Mouse (Mus musculus) stomach, embryonic 16.5 days (tissue): ENCODE data around the gene Syt16. TPM values are rescaled to one million over a fixed set of nuclear protein-coding genes. Genes with fewer than 3 reads are reported as not detected.

Source experiments
- ATAC-seq: fragments of 200-750 bp; cut with Nextera tagmentation; 2 replicates; pipeline ENCODE4 v1.8.0; 2017; ENCODE audit warnings: moderate number of reproducible peaks, moderate TSS enrichment; ENCODE audit not compliant: insufficient read depth, low FRiP score
- H3K27ac ChIP-seq: fragments of 300-500 bp; sonication (generic); 2 replicates; pipeline ENCODE4 v1.5.1; 2014; ENCODE audit warnings: low read length
- H3K27me3 ChIP-seq: fragments of 300-500 bp; sonication (generic); 2 replicates; pipeline ENCODE4 v1.6.1; 2014; ENCODE audit warnings: low read length, control low read depth, mixed read lengths; ENCODE audit not compliant: control insufficient read depth, insufficient read depth
- H3K36me3 ChIP-seq: fragments of 300-500 bp; sonication (generic); 2 replicates; pipeline ENCODE4 v1.6.1; 2014; ENCODE audit warnings: low read length; ENCODE audit not compliant: control insufficient read depth, insufficient read depth
- H3K4me1 ChIP-seq: fragments of 300-500 bp; sonication (generic); 2 replicates; pipeline ENCODE4 v1.6.1; 2014; ENCODE audit warnings: low read length, control low read depth, mixed read lengths; ENCODE audit not compliant: control insufficient read depth, insufficient read depth
- H3K4me2 ChIP-seq: fragments of 300-500 bp; sonication (generic); 2 replicates; pipeline ENCODE4 v1.6.1; 2014; ENCODE audit warnings: low read depth, low read length, mixed read lengths
- H3K4me3 ChIP-seq: fragments of 300-500 bp; sonication (generic); replicated peaks from 2 replicates; pipeline ENCODE4 v1.5.1; 2014; ENCODE audit warnings: mild to moderate bottlenecking, low read length
- H3K9ac ChIP-seq: fragments of 300-500 bp; sonication (generic); 2 replicates; pipeline ENCODE4 v1.6.1; 2014; ENCODE audit warnings: low read length
- H3K9me3 ChIP-seq: fragments of 300-500 bp; sonication (generic); replicated peaks from 2 replicates; pipeline ENCODE4 v1.6.1; 2016; ENCODE audit warnings: low read length, control low read depth; ENCODE audit not compliant: control insufficient read depth
- WGBS: fragments of 180-500 bp; shearing (Covaris S2); extraction: QIAGEN DNeasy Blood & Tissue Kit; methylation state at CpG from one replicate; pipeline ENCODE4 v1.1.7; 2014; 5-methylcytosine and 5-hydroxymethylcytosine counted together
- polyA plus RNA-seq: library from polyadenylated mRNA; unstranded; fragments of >200 nt; fragmentation: Nextera tagmentation; extraction: Ambion mirVana; gene quantifications from 2 replicates; pipeline ENCODE4 v1.2.1, GENCODE M21; 2015

Gene Syt16
- polyA plus RNA-seq, 1 experiment from 2014 or later, result 3.7 TPM

GRCm38 (mm10) chr12:74109462-74110068 lies 112.1 kb downstream of the Syt16 start:
- 87% methylated on average over 10 of the region's 10 CpGs for WGBS
- no peak overlapping the region for H3K9ac ChIP-seq
- no peak overlapping the region for H3K4me2 ChIP-seq
- no peak overlapping the region for H3K27ac ChIP-seq
- H3K27me3 ChIP-seq, result no peaks in the 10 kb centered on the region
- H3K36me3 ChIP-seq, result no peaks in the 10 kb centered on the region
- H3K4me3 ChIP-seq, result no peak overlapping the region
- no peaks in the 10 kb centered on the region for H3K9me3 ChIP-seq
- no peak for ATAC-seq
- no peaks in the 10 kb centered on the region for H3K4me1 ChIP-seq

- 77% methylated on average over 6 of the region's 6 CpGs for WGBS
These were observed 119.4 kb downstream of the Syt16 start for GRCm38 (mm10) chr12:74116825-74117224.

GRCm38 (mm10) chr12:74125796-74126195 lies 128.3 kb downstream of the Syt16 start:
- Histone ChIP-seq H3K27ac (no peak overlapping the region), H3K4me2 (no peak overlapping the region), H3K9me3 (peaks cover 5% of the 10 kb centered on the region; the same call in 1 of the 2 replicates), H3K36me3 (no peaks in the 10 kb centered on the region), H3K9ac (no peak overlapping the region), H3K27me3 (no peaks in the 10 kb centered on the region), H3K4me3 (no peak overlapping the region), H3K4me1 (no peaks in the 10 kb centered on the region)
- ATAC-seq, result no peak
- 86% methylated on average over 12 of the region's 12 CpGs for WGBS

More at GRCm38 (mm10) chr12:74116825-74117224, 119.4 kb downstream of the Syt16 start:
- ATAC-seq, result no peak
- H3K4me1 ChIP-seq, result no peaks in the 10 kb centered on the region
- H3K27ac ChIP-seq, result no peak overlapping the region
- no peak overlapping the region for H3K9ac ChIP-seq
- no peak overlapping the region for H3K4me3 ChIP-seq
- no peaks in the 10 kb centered on the region for H3K27me3 ChIP-seq
- no peaks in the 10 kb centered on the region for H3K36me3 ChIP-seq
- no peak overlapping the region for H3K4me2 ChIP-seq
- H3K9me3 ChIP-seq, result no peaks in the 10 kb centered on the region

- ATAC-seq, result no peak
- 56% methylated on average over 1 of the region's 1 CpGs for WGBS
- Histone ChIP-seq H3K4me1 (no peaks in the 10 kb centered on the region), H3K9me3 (peaks cover 5% of the 10 kb centered on the region; the same call in 1 of the 2 replicates), H3K9ac (no peak overlapping the region), H3K27me3 (no peaks in the 10 kb centered on the region), H3K27ac (no peak overlapping the region), H3K36me3 (no peaks in the 10 kb centered on the region), H3K4me3 (no peak overlapping the region), H3K4me2 (no peak overlapping the region)
These were observed 130.8 kb downstream of the Syt16 start for GRCm38 (mm10) chr12:74128229-74128628.

GRCm38 (mm10) chr12:74131790-74132189 lies 134.3 kb downstream of the Syt16 start:
- H3K27ac ChIP-seq, result no peak overlapping the region
- H3K4me2 ChIP-seq, result no peak overlapping the region
- no peak for ATAC-seq
- no peaks in the 10 kb centered on the region for H3K27me3 ChIP-seq
- H3K4me3 ChIP-seq, result no peak overlapping the region
- H3K36me3 ChIP-seq, result 0 out of 2 replicates have a peak, but pooled peaks cover 3% of the 10 kb centered on the region
- no peaks in the 10 kb centered on the region for H3K4me1 ChIP-seq
- peaks cover 4% of the 10 kb centered on the region; the same call in 1 of the 2 replicates for H3K9me3 ChIP-seq
- 45% methylated on average over 2 of the region's 2 CpGs for WGBS
- H3K9ac ChIP-seq, result no peak overlapping the region

- Histone ChIP-seq H3K36me3 (no peaks in the 10 kb centered on the region), H3K27me3 (no peaks in the 10 kb centered on the region), H3K4me2 (no peak overlapping the region), H3K4me1 (no peaks in the 10 kb centered on the region), H3K9me3 (no peaks in the 10 kb centered on the region), H3K4me3 (no peak overlapping the region), H3K27ac (no peak overlapping the region), H3K9ac (no peak overlapping the region)
- no peak for ATAC-seq
- 51% methylated on average over 7 of the region's 7 CpGs for WGBS
These were observed 144.7 kb downstream of the Syt16 start for GRCm38 (mm10) chr12:74142147-74142546.

- Histone ChIP-seq H3K27ac (no peak overlapping the region), H3K4me2 (no peak overlapping the region), H3K36me3 (no peaks in the 10 kb centered on the region), H3K27me3 (no peaks in the 10 kb centered on the region), H3K4me3 (no peak overlapping the region), H3K4me1 (no peaks in the 10 kb centered on the region), H3K9me3 (no peaks in the 10 kb centered on the region), H3K9ac (no peak overlapping the region)
- ATAC-seq, result no peak
- 47% methylated on average over 5 of the region's 5 CpGs for WGBS
These were observed 146.9 kb downstream of the Syt16 start for GRCm38 (mm10) chr12:74144385-74144784.

GRCm38 (mm10) chr12:74160791-74161190 lies 163.3 kb downstream of the Syt16 start:
- H3K4me3 ChIP-seq, result no peak overlapping the region
- H3K9me3 ChIP-seq, result no peaks in the 10 kb centered on the region
- no peak overlapping the region for H3K4me2 ChIP-seq
- H3K27me3 ChIP-seq, result no peaks in the 10 kb centered on the region
- no peak overlapping the region for H3K9ac ChIP-seq
- H3K4me1 ChIP-seq, result no peaks in the 10 kb centered on the region
- 53% methylated on average over 3 of the region's 3 CpGs for WGBS
- no peaks in the 10 kb centered on the region for H3K36me3 ChIP-seq
- H3K27ac ChIP-seq, result no peak overlapping the region
- no peak for ATAC-seq

GRCm38 (mm10) chr12:74163080-74163479 lies 165.6 kb downstream of the Syt16 start:
- ATAC-seq, result no peak
- Histone ChIP-seq H3K27ac (no peak overlapping the region), H3K36me3 (no peaks in the 10 kb centered on the region), H3K27me3 (no peaks in the 10 kb centered on the region), H3K4me1 (no peaks in the 10 kb centered on the region), H3K4me2 (no peak overlapping the region), H3K9ac (no peak overlapping the region), H3K9me3 (no peaks in the 10 kb centered on the region), H3K4me3 (no peak overlapping the region)
- 74% methylated on average over 2 of the region's 2 CpGs for WGBS
